Mouse (Mus musculus) kidney, postnatal 0 days (tissue): ENCODE data around the gene Hexim1. TPM values are rescaled to one million over a fixed set of nuclear protein-coding genes. Genes with fewer than 3 reads are reported as not detected.

ENCODE experiments used
- ATAC-seq: fragments of 200-750 bp; cut with Nextera tagmentation; replicated peaks from 2 replicates; pipeline ENCODE4 v1.8.0; 2017; ENCODE audit warnings: low read depth, moderate number of reproducible peaks, moderate TSS enrichment, moderate library complexity; ENCODE audit not compliant: low FRiP score
- DNase-seq: peaks from one replicate; pipeline ENCODE4 v3.0.0-alpha.2; 2016; ENCODE audit warnings: low spot score
- H3K27ac ChIP-seq: fragments of 300-500 bp; sonication (generic); 2 replicates; pipeline ENCODE4 v1.5.1; 2014; ENCODE audit warnings: mild to moderate bottlenecking
- H3K27me3 ChIP-seq: fragments of 300-500 bp; sonication (generic); 2 replicates; pipeline ENCODE4 v1.6.1; 2014; ENCODE audit warnings: low read length, mixed read lengths; ENCODE audit not compliant: insufficient read depth
- H3K36me3 ChIP-seq: fragments of 300-500 bp; sonication (generic); 2 replicates; pipeline ENCODE4 v1.6.1; 2014; ENCODE audit warnings: low read length, mixed read lengths; ENCODE audit not compliant: insufficient read depth
- H3K4me1 ChIP-seq: fragments of 300-500 bp; sonication (generic); replicated peaks from 2 replicates; pipeline ENCODE4 v1.6.1; 2014; ENCODE audit warnings: antibody characterized with exemption, low read length, mixed read lengths; ENCODE audit not compliant: insufficient read depth
- H3K4me2 ChIP-seq: fragments of 300-500 bp; sonication (generic); 2 replicates; pipeline ENCODE4 v1.6.1; 2014; ENCODE audit warnings: mild to moderate bottlenecking, low read length, moderate library complexity, mixed read lengths
- H3K4me3 ChIP-seq: fragments of 300-500 bp; sonication (generic); replicated peaks from 2 replicates; pipeline ENCODE4 v1.5.1; 2014; ENCODE audit warnings: low read depth, low read length
- H3K9ac ChIP-seq: fragments of 300-500 bp; sonication (generic); 2 replicates; pipeline ENCODE4 v1.6.1; 2014; ENCODE audit warnings: low read depth, low read length
- H3K9me3 ChIP-seq: fragments of 300-500 bp; sonication (generic); replicated peaks from 2 replicates; pipeline ENCODE4 v1.6.1; 2016; ENCODE audit warnings: low read length, inconsistent platforms, mixed read lengths
- CTCF ChIP-seq: IDR thresholded peaks from 2 replicates; pipeline ENCODE4 v1.5.1; 2016; ENCODE audit warnings: antibody characterized with exemption, low read depth, mild to moderate bottlenecking, moderate library complexity
- WGBS: fragments of 180-500 bp; shearing (Covaris S2); extraction: QIAGEN DNeasy Blood & Tissue Kit; methylation state at CpG from one replicate; pipeline ENCODE4 v1.1.7; 2014; 5-methylcytosine and 5-hydroxymethylcytosine counted together
- polyA plus RNA-seq: library from polyadenylated mRNA; unstranded; fragments of >200 nt; fragmentation: Nextera tagmentation; extraction: Ambion mirVana; gene quantifications from 2 replicates; pipeline ENCODE4 v1.2.1, GENCODE M21; 2015

Gene Hexim1
- polyA plus RNA-seq, 1 experiment from 2014 or later = 6.8 TPM

DNA sequence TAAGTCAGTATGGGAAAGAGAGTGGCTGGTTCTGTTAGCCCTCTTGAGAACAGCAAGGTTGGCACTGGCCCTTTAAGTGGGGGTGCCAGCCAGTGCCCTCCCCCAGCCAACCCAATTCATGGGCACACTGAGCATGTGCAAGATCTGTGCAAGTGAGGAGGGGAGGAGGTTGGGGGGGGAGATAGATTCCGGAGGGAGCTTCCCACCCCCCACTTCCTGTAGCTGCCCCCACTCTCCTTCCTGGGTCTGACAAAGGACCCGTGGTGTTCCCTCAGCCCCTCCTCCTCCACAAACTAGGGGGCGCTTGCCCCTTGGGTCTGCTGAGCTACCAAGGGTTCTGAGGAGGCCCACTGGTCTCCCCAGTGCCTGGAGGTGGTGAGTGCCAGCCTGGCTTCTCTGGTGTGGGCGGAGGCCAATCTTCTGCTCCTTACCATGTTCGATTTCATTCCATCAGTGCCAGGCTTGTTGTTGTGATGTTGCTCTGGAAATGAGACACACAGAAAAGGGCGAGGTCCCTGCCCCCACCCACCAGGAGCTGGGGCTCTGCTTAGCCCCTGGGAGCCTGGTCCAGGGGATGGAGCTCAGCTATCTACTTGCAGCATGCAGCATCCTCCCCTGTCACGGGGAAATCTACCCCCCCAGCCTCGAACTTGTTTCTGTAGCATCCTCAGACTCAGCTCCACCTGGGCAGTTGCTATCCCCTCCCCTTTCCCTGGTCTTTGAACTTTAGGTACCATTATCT, 26.6 kb downstream of the Hexim1 start:
- Histone ChIP-seq H3K27ac (peak overlapping the region; percentile 84), H3K4me2 (peak overlapping the region; percentile 40), H3K4me1 (peaks cover 23% of the 10 kb centered on the region), H3K27me3 (no peaks in the 10 kb centered on the region), H3K4me3 (peak overlapping the region; percentile 4; the same call in 1 of the 2 replicates), H3K9ac (peak overlapping the region; percentile 42; the same call in 1 of the 2 replicates), H3K9me3 (no peaks in the 10 kb centered on the region), H3K36me3 (0 out of 2 replicates have a peak, but pooled peaks cover 4% of the 10 kb centered on the region)
- DNase-seq = peak; percentile 87
- WGBS = 16% methylated on average over 8 of the region's 8 CpGs
- peak; percentile 50 for TF ChIP-seq CTCF
- ATAC-seq = peak; percentile 58

DNA sequence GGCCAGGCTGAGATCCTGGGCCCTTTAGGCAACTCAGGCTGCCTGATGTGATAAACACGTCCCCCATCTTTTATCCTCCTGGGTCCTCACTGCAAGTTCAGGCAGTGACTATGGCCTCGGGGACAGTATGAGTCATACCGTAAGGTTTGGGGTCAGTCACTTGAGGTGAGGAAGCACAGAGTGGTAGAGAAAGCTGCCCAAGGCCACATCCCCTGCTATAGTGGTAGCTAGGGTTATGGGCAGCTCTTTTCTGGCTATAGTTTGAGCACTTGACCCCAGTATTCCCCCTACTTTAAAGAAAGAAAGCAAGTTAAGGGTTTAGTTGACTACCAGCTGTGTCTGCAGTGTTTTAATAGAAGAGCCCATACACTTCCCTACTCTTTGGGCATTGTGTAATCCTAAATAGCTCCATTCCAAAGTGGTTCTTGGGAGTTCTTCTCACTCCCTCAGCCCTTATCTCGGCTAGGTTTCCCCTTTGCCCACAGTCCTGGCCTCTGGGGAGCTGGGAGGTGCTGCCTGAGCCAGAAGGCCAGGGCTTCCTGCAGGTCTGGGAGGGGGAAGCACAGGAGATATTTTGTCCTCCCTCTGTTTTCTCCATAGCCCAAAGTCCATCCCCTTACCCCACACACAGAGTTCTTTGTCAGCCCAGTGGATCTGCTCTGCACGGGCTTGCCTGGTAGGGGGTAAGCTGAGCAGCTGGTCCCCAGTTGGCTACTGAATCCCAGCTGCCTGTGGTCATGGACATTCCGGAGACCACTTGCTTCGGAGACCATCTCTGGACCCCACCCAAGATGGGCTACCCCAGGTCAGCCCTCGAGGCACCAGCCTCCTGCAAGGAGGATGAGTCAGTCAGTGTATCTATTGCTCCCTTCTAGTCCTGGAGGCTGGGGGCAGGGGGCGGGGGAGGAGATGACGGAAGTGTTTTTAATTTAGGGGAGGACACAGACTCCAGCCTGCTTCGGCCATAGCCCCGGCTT, 28.6 kb downstream of the Hexim1 start:
- Histone ChIP-seq H3K9ac (no peak overlapping the region), H3K4me1 (peaks cover 23% of the 10 kb centered on the region), H3K9me3 (no peaks in the 10 kb centered on the region), H3K36me3 (no peaks in the 10 kb centered on the region), H3K27ac (no peak overlapping the region), H3K4me2 (no peak overlapping the region), H3K27me3 (no peaks in the 10 kb centered on the region), H3K4me3 (no peak overlapping the region)
- DNase-seq (no peak), ATAC-seq (no peak)
- whole genome bisulfite sequencing = 44% methylated on average over 12 of the region's 12 CpGs
- TF ChIP-seq CTCF = no peak

DNA sequence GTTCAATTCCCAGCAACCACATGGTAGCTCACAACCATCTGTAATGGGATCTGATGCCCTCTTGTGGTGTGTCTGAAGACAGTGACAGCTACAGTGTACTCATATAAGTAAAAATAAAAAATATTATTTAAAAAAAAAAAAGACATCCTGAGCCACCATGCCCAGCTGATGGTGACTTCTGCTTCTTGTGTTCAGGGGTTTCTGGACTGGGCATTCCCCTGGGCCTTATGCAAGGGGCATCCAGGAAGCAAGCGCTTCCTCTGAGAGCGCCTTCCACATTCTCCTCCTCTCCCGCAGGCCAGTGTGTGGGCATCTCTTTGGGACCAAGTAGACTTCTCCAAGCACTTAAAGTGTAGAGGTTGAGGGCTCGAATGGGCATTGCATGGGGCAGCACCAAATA, 30.4 kb downstream of the Hexim1 start:
- ATAC-seq = no peak
- DNase-seq = no peak

DNA sequence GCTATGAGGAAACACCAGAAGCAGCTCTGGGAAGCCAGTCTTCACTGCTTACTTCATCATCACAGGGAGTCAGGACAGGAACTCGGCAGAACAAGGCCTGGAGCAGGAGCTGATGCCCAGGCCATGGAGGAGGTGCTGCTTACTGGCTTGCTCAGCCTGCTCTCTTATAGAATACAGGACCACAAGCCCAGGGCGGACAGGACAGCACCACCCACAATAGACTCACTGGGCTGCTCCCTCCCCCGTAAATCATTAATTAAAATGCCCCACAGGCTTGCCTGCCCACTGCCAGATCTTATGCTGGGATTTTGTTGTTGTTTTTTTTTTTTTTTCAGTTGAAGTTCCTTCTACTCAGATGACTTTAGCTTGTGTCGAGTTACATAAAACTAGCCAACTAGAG, 31.7 kb downstream of the Hexim1 start:
- Histone ChIP-seq H3K4me1 (peaks cover 4% of the 10 kb centered on the region; the same call in 1 of the 2 replicates), H3K36me3 (no peaks in the 10 kb centered on the region), H3K27ac (peak overlapping the region; percentile 40), H3K27me3 (no peaks in the 10 kb centered on the region), H3K9me3 (no peaks in the 10 kb centered on the region), H3K9ac (no peak overlapping the region), H3K4me3 (no peak overlapping the region), H3K4me2 (no peak overlapping the region)
- TF ChIP-seq CTCF = no peak
- DNase-seq (peak; percentile 37), ATAC-seq (0 out of 2 replicates have a peak, but pooled peaks have one; percentile 39)
- WGBS = 37% methylated on average over 4 of the region's 4 CpGs

More for the DNA sequence above, 30.4 kb downstream of the Hexim1 start:
- Histone ChIP-seq H3K27ac (no peak overlapping the region), H3K4me3 (no peak overlapping the region), H3K4me2 (no peak overlapping the region), H3K9me3 (no peaks in the 10 kb centered on the region), H3K36me3 (no peaks in the 10 kb centered on the region), H3K27me3 (no peaks in the 10 kb centered on the region), H3K9ac (no peak overlapping the region), H3K4me1 (peaks cover 18% of the 10 kb centered on the region)
- 84% methylated on average over 4 of the region's 4 CpGs for WGBS
- 0 out of 2 replicates have a peak, but pooled peaks have one; percentile 4 for TF ChIP-seq CTCF

DNA sequence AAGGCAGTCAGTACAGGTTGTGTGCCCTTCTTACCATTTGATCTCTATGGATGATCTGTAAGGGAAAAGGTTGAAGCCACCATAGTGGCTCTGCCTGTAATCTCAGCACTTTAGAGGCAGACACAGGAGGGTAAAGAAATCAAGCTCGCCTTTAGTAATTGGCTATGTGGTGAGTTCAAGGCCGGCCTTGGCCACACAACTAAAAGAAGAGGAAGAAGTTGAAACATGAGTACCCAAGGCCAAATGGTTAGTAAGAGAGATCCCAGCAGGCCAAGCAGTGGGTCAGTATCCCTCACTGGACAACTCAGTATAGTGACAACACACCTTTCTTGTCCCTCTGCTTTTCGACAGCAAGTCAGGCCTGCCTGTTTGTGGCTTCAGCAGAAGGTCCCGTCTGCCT, 33.7 kb downstream of the Hexim1 start:
- ATAC-seq = no peak

More for the DNA sequence above, 33.7 kb downstream of the Hexim1 start:
- WGBS = 93% methylated on average over 4 of the region's 4 CpGs
- TF ChIP-seq CTCF = no peak
- no peaks in the 10 kb centered on the region for H3K36me3 ChIP-seq
- no peak overlapping the region for H3K27ac ChIP-seq
- no peaks in the 10 kb centered on the region for H3K9me3 ChIP-seq
- H3K27me3 ChIP-seq = no peaks in the 10 kb centered on the region
- no peak overlapping the region for H3K9ac ChIP-seq
- no peak overlapping the region for H3K4me3 ChIP-seq
- no peak overlapping the region for H3K4me2 ChIP-seq
- H3K4me1 ChIP-seq = no peaks in the 10 kb centered on the region
- DNase-seq = no peak
